Mouse (Mus musculus): Measurements from ENCODE around the gene Vps54.
"Not testable (repeated sequence)": the region's sequence is repeated elsewhere in the genome, so short reads cannot be mapped to it uniquely, and the experiment has no call there.

DNA sequence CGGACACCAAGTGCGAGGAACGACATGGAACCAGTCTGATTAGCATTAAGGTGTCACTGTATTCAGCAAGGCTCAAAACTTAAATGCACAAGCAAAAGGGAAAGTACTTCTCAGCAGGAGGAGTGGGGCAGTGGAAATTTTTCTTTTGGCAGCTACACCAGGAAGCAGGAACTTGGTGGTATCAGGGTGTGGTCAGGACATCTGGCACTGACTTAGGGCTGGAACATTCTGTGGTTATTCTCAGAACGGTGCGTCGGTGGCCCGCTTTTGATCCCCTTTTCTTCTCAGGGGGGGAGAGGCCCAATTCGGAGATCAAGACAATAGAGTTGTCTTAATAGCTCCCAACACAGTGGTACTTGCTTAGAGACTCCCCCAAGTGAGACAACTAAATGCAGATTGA is 47.3 kb upstream of the Vps54 start:
- not testable (repeated sequence) for TF ChIP-seq CTCF (IDR thresholded peaks at IDR 0.05; ENCODE audit: borderline replicate concordance, insufficient read depth, low read depth, low read length); POLR2A (IDR thresholded peaks at IDR 0.05; ENCODE audit: borderline replicate concordance, insufficient read depth, low read length)

Data from cerebellum, adult 2 months (tissue).